Mouse (Mus musculus) erythroblast, embryonic 14.5 days (primary cell): ENCODE data around the gene Gm10100.

ENCODE experiments used
- GATA1 ChIP-seq: IDR thresholded peaks from 2 replicates; pipeline ENCODE4 v1.6.1; 2012; ENCODE audit warnings: low read length, inconsistent platforms, mixed read lengths
- TAL1 ChIP-seq: IDR thresholded peaks from 3 replicates; pipeline ENCODE4 v1.6.1; 2012; ENCODE audit warnings: low read length, inconsistent platforms, mixed read lengths

GRCm38 (mm10) chr10:77715507-77715906 lies 10.8 kb upstream of the Gm10100 start, which contains the start of gene Gm10142:
- TF ChIP-seq TAL1 (no peak), GATA1 (no peak)
